Mouse (Mus musculus): Measurements from ENCODE around the gene Wdr70.

DNA sequence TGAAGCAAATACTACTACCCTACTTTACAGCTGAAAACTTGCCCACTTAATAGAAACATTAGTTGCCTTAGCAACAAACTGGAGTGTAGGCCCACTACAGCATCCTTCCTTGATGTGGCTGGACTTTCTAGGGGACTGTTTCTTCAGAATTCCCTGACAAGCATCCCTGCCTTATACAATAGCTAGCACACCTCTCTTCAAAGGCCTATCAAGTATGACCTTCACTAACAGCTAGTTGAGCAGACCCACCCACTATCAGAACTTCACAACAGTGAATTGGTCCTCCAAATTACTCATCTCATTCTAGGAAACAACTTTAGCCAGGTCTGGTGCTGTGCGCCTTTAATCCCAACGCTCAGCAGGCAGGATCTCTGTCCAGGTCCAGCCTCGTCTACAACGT is 11.7 kb downstream of the Wdr70 start:
- no peak for TF ChIP-seq TAL1 (conservative IDR thresholded peaks at IDR 0.05; ENCODE audit: low read depth, low read length)
- no peak for TF ChIP-seq GATA1 (IDR thresholded peaks at IDR 0.05; ENCODE audit: borderline replicate concordance, low read length)
- TF ChIP-seq CTCF (IDR thresholded peaks at IDR 0.05; ENCODE audit: low read depth, low read length): no peak
- no peak for TF ChIP-seq POLR2AphosphoS5 (IDR thresholded peaks at IDR 0.05; ENCODE audit: insufficient replicate concordance, low read depth, low read length)
- no peak for TF ChIP-seq GATA2 (IDR thresholded peaks at IDR 0.05; ENCODE audit: borderline replicate concordance, low read depth, low read length)
